Mouse (Mus musculus): ENCODE data around the gene Urad. TPM values are rescaled to one million over a fixed set of nuclear protein-coding genes. Genes with fewer than 3 reads are reported as not detected.

Gene Urad
- polyA plus RNA-seq (2015; fragmentation: Nextera tagmentation; extraction: Ambion mirVana): not detected in 2 replicates

DNA sequence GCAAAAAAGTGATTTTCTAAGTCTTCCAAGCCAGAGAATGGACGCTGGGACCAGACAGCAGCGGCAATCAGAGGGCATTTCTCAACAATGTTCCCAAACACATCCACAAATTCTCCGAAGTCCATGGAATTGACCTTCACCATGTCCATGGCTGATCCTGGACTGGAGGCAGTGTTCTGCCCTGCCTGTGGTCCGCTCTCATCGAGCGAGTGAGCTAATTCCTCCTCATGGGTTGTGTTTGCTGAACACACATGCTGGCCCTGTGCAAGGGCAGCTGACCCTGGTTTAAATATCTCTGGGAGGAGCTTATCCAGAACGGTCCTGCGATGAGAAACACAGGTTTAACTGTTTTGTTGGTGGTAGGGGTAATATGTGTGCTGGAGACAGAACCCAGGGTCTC is at the start of gene Urad:
Gene Urad (minus strand): TSS at position 258 of the 400 bp plus-strand sequence.

DNA sequence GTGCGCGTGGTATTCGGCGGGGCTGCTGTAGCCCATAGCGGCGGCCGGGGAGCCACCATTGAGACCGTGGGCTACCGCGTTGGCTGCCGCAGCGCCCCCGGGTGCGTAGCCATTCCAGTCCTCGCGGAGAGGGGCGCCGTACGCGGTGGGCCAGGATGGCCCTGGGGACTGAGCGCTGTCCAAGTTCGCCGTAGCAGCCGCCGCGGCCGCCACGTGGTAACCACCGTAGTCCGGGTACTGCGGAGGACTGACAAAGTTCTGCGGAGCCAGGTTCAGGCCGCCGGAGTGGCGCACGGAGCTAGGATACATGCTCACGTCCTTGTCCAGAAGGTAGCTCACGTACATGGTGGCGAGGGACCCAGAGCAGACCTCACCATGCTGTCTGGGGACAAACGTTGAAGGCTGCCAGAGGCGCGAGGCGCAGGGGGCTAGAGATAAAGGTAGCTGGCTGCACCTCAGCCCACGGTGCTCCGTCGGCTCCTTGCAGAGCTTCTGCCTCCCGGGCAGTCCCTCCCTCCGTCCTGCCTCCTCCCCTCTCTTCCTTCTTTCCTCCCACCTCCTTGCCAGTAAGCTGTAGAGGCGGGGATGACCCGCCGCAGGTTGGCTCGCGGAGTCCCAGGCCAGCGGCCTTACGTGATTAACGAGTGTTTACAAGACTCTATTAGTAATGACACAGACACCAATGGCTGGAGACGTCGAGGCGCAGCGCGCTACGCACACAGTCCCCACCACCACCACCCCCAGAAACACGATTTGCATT is 15.4 kb downstream of the Urad start, which contains the start of gene Cdx2:
Gene Cdx2 (minus strand): TSS at position 633 of the 760 bp plus-strand sequence.

GRCm38 (mm10) chr5:147269926-147270672 is 52.1 kb downstream of the Urad start, which contains the start of gene Pdx1:
TSS of gene Pdx1 (plus strand) at chr5:147269959.

Small RNA genes within 50 kb of the gene (microRNA-seq; reads per million reads assigned to microRNA genes)
- gene Mir7k: 0 to 0.20 reads per million in 2 experiments

Other genes with a start within 250 kb of the Urad start
- 3.6 and 4.5 TPM in 2 replicates for gene Lnx2, start 245.9 kb downstream of the Urad start, polyA plus RNA-seq (2015; fragmentation: Nextera tagmentation; extraction: Ambion mirVana)
- gene Polr1d, start 245.4 kb downstream of the Urad start, polyA plus RNA-seq (2015; fragmentation: Nextera tagmentation; extraction: Ambion mirVana): 105 and 109 TPM in 2 replicates
- gene Gsx1, start 133.7 kb downstream of the Urad start, polyA plus RNA-seq (2015; fragmentation: Nextera tagmentation; extraction: Ambion mirVana): not detected in 2 replicates
- not detected in 2 replicates for gene Pdx1, start 52.5 kb downstream of the Urad start, polyA plus RNA-seq (2015; fragmentation: Nextera tagmentation; extraction: Ambion mirVana)
- not detected in 2 replicates for gene Cdx2, start 15.2 kb downstream of the Urad start, polyA plus RNA-seq (2015; fragmentation: Nextera tagmentation; extraction: Ambion mirVana)
- gene Flt3, start 78.0 kb upstream of the Urad start, polyA plus RNA-seq (2015; fragmentation: Nextera tagmentation; extraction: Ambion mirVana): 0.07 TPM in 1 of 2 replicates, not detected in the other
- 26.5 and 27.9 TPM in 2 replicates for gene Pan3, start 107.7 kb upstream of the Urad start, polyA plus RNA-seq (2015; fragmentation: Nextera tagmentation; extraction: Ambion mirVana)